Mouse (Mus musculus): ENCODE data around the gene Rnf38. TPM values are rescaled to one million over a fixed set of nuclear protein-coding genes. Genes with fewer than 3 reads are reported as not detected.

Gene Rnf38
- total and polyA plus RNA-seq, 3 experiments: 6.8 to 22.8 TPM; not detected in 1

DNA sequence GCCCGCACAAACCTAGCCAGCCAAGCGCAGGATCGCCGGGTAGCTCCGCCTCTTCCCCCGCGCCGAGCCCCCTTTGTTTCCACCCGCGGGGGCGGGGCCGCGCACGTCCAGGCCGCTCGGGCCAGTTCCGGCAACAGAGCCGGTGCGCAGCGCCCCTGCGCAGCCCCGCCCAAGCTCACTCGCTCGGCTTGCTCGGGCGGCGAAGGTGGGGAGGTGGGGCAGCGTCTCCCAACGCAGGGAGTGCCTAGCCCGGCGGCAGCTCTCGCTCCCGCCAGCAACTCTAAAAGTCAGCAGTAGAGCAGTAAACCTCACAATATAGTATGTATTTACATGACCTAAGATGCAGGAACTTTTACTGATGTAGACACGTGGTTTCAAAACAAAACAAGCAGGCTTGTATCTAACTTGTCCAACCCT is 65.3 kb downstream of the Rnf38 start (continued):
- TF ChIP-seq NRF1 (IDR thresholded peaks at IDR 0.05; ENCODE audit: insufficient read depth, low read depth, low read length, poor library complexity, severe bottlenecking): peak; percentile 83
- TF ChIP-seq MEF2A (IDR thresholded peaks at IDR 0.05; ENCODE audit: extremely low read depth, insufficient replicate concordance, low read depth, low read length, poor library complexity, severe bottlenecking): no peak
- no peak; a peak in 1 of 4 replicates for TF ChIP-seq EP300 (IDR thresholded peaks at IDR 0.05; ENCODE audit: low read depth in 1 of 2, low read length in 2 of 2)
- no peak for TF ChIP-seq JUND (IDR thresholded peaks at IDR 0.05; ENCODE audit: low read depth, low read length)
- TF ChIP-seq USF2 (IDR thresholded peaks at IDR 0.05; ENCODE audit: borderline replicate concordance in 1 of 2, insufficient read depth in 1 of 2, low read depth in 1 of 2, low read length in 2 of 2): no peak
- no peak for TF ChIP-seq MAFK (IDR thresholded peaks at IDR 0.05; ENCODE audit: borderline replicate concordance, low read depth, low read length)
- no peak for TF ChIP-seq CTCF (IDR thresholded peaks at IDR 0.05 in 2 of 3, conservative IDR thresholded peaks at IDR 0.05 in 1 of 3; ENCODE audit: control insufficient read depth in 1 of 3, insufficient read depth in 1 of 3, low read depth in 2 of 3, low read length in 3 of 3, poor library complexity in 1 of 3, severe bottlenecking in 1 of 3)
- TF ChIP-seq ZC3H11A (IDR thresholded peaks at IDR 0.05; ENCODE audit: low read depth, low read length): no peak

DNA sequence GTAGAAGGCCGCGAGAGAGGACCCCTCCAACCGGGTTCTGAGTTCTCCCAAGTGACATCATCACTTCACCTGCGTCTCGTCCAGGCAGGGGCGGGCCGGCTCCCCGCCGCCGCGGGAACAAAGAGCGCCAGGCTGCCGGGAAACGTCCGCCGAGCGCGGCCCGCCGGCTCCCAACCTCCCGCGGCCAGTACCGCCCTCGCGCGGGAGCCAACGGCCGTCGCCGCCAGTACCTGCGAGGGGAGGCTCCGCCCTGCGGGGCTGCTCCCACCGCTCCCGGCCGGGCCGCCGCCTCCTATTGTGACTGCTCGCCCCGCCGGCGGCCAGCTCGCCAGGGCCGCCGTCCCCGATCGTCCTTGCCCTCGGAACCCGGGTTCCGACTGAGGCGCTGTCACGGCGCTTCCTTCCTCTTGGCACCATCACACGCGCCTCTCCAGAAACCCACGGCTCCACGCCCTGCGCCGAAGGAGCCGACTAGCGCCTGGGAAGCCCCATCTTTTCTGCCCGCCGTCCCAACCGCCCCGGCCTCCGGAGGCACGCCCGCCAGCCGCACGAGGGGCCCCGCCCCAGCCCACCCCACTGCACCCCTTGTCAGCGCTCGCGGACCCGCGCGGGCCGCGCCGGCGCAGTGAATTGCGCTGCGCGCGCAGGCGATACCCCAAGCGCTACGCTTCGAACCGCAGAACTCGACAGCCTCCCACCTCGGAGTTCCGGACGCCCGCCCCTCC is 66.0 kb downstream of the Rnf38 start:
- H3K4me3 ChIP-seq (ENCODE audit: control insufficient read depth in 1 of 2, insufficient read depth in 1 of 2, low read depth in 2 of 2, low read length in 2 of 2): peak overlapping the region; percentile 97 to 98
- DNase-seq (ENCODE audit: low read depth, low spot score): peak; percentile 96
- H3K27ac ChIP-seq (ENCODE audit: control insufficient read depth, low read depth, low read length): peak overlapping the region; percentile 97
- H3K27me3 ChIP-seq (ENCODE audit: control insufficient read depth in 1 of 2, insufficient read depth in 2 of 2, low read length in 2 of 2): no peaks in the 10 kb centered on the region
- TF ChIP-seq TBP (IDR thresholded peaks at IDR 0.05; ENCODE audit: low read depth, low read length) (peak; percentile 28), CTCF (IDR thresholded peaks at IDR 0.05 in 2 of 3, conservative IDR thresholded peaks at IDR 0.05 in 1 of 3; ENCODE audit: control insufficient read depth in 1 of 3, insufficient read depth in 1 of 3, low read depth in 2 of 3, low read length in 3 of 3, poor library complexity in 1 of 3, severe bottlenecking in 1 of 3) (peak in 1 of 3 experiments; percentile 1; a peak in 1 of 6 replicates), ETS1 (IDR thresholded peaks at IDR 0.05; ENCODE audit: low read depth, low read length) (peak; percentile 18; the same call in 1 of the 2 replicates), UBTF (IDR thresholded peaks at IDR 0.05; ENCODE audit: borderline replicate concordance, insufficient read depth, low read depth, low read length) (peak; percentile 91), NRF1 (IDR thresholded peaks at IDR 0.05; ENCODE audit: insufficient read depth, low read depth, low read length, poor library complexity, severe bottlenecking) (peak; percentile 72; the same call in 1 of the 2 replicates), POLR2A (IDR thresholded peaks at IDR 0.05; ENCODE audit: control insufficient read depth in 1 of 2, insufficient read depth in 1 of 2, low read depth in 1 of 2, low read length in 2 of 2, poor library complexity in 1 of 2) (peak; percentile 68 to 77; a peak in 2 of 4 replicates), TCF12 (IDR thresholded peaks at IDR 0.05; ENCODE audit: low read depth, low read length) (0 out of 2 replicates have a peak, but pooled peaks have one; percentile 20), GABPA (IDR thresholded peaks at IDR 0.05; ENCODE audit: low read depth, low read length) (no peak), NELFE (IDR thresholded peaks at IDR 0.05; ENCODE audit: low read depth, low read length) (peak; percentile 19; the same call in 1 of the 2 replicates), MYC (IDR thresholded peaks at IDR 0.05; ENCODE audit: low read depth, low read length) (no peak; the same call in 1 of the 2 replicates), JUND (IDR thresholded peaks at IDR 0.05; ENCODE audit: low read depth, low read length) (0 out of 2 replicates have a peak, but pooled peaks have one; percentile 14), ZMIZ1 (IDR thresholded peaks at IDR 0.05; ENCODE audit: low read depth, low read length) (0 out of 2 replicates have a peak, but pooled peaks have one; percentile 48), ELF1 (IDR thresholded peaks at IDR 0.05; ENCODE audit: low read depth, low read length) (peak; percentile 29; the same call in 1 of the 2 replicates), SIN3A (IDR thresholded peaks at IDR 0.05; ENCODE audit: low read length) (peak; percentile 60; the same call in 1 of the 2 replicates), E2F4 (IDR thresholded peaks at IDR 0.05; ENCODE audit: borderline replicate concordance, low read depth, low read length) (0 out of 2 replicates have a peak, but pooled peaks have one; percentile 40), MAX (IDR thresholded peaks at IDR 0.05; ENCODE audit: low read length) (no peak; the same call in 1 of the 2 replicates), MEF2A (IDR thresholded peaks at IDR 0.05; ENCODE audit: extremely low read depth, insufficient replicate concordance, low read depth, low read length, poor library complexity, severe bottlenecking) (no peak), HCFC1 (IDR thresholded peaks at IDR 0.05; ENCODE audit: low read depth, low read length) (0 out of 2 replicates have a peak, but pooled peaks have one; percentile 41)
- peak overlapping the region; percentile 98 for H3K9ac ChIP-seq (ENCODE audit: control insufficient read depth, low read depth, low read length, poor library complexity, severe bottlenecking)
- H3K9me3 ChIP-seq (replicated peaks; ENCODE audit: insufficient read depth, low read length): no peaks in the 10 kb centered on the region
- peaks cover 4 to 9% of the 10 kb centered on the region in 2 experiments for H3K4me1 ChIP-seq (ENCODE audit: control insufficient read depth in 1 of 2, insufficient read depth in 2 of 2, low read length in 2 of 2)
- peaks cover 22% of the 10 kb centered on the region for H3K79me2 ChIP-seq (ENCODE audit: control insufficient read depth, insufficient read depth, low read length, poor library complexity)
- peaks cover 0 to 26% of the 10 kb centered on the region in 2 experiments; a peak in 2 of 4 replicates for H3K36me3 ChIP-seq (ENCODE audit: control insufficient read depth in 1 of 2, insufficient read depth in 2 of 2, low read length in 2 of 2)

Data from MEL (cell line).